Mouse (Mus musculus) spleen, adult 2 months (tissue): Measurements from ENCODE around the gene Gm20388. TPM values are rescaled to one million over a fixed set of nuclear protein-coding genes. Genes with fewer than 3 reads are reported as not detected.

Experiments
- DNase-seq, 2 experiments: peaks; one replicate each; pipeline versions ENCODE4 v3.0.0 to v3.0.0-alpha.2; 2012 to 2021; ENCODE audit warnings: low spot score in 2 of 2, low read depth in 1 of 2
- H3K27ac ChIP-seq: fragments of 200-500 bp; 2 replicates; pipeline ENCODE4 v1.5.1; 2012; ENCODE audit warnings: low read length, inconsistent platforms; ENCODE audit not compliant: insufficient read depth
- H3K27me3 ChIP-seq: fragments of 200-500 bp; 2 replicates; pipeline ENCODE4 v1.6.1; 2012; ENCODE audit warnings: mild to moderate bottlenecking, moderate library complexity, low read length, inconsistent platforms; ENCODE audit not compliant: control insufficient read depth, insufficient read depth
- H3K36me3 ChIP-seq: fragments of 200-500 bp; 2 replicates; pipeline ENCODE4 v1.6.1; 2012; ENCODE audit warnings: mild to moderate bottlenecking, low read length, inconsistent platforms; ENCODE audit not compliant: control insufficient read depth, insufficient read depth
- H3K4me1 ChIP-seq: fragments of 200-500 bp; 2 replicates; pipeline ENCODE4 v1.6.1; 2011; ENCODE audit warnings: inconsistent platforms; ENCODE audit not compliant: control insufficient read depth, insufficient read depth, insufficient read length
- H3K4me3 ChIP-seq: fragments of 200-500 bp; 2 replicates; pipeline ENCODE4 v1.5.1; 2011; ENCODE audit warnings: mild to moderate bottlenecking, inconsistent platforms; ENCODE audit not compliant: insufficient read depth, insufficient read length; ENCODE audit errors: extremely low read depth
- CTCF ChIP-seq: fragments of 200-500 bp; IDR thresholded peaks from 2 replicates; pipeline ENCODE4 v1.5.1; 2011; ENCODE audit warnings: mild to moderate bottlenecking, inconsistent platforms; ENCODE audit not compliant: insufficient read depth, insufficient read length, insufficient replicate concordance; ENCODE audit errors: extremely low read depth
- POLR2A ChIP-seq: fragments of 200-500 bp; IDR thresholded peaks from 2 replicates; pipeline ENCODE4 v1.6.1; 2011; ENCODE audit warnings: low read depth, low read length, inconsistent platforms
- WGBS: fragments of 180-500 bp; shearing (Covaris S2); methylation state at CpG from one replicate; pipeline ENCODE4 v1.1.7; 2018; 5-methylcytosine and 5-hydroxymethylcytosine counted together
- polyA plus RNA-seq: library from polyadenylated mRNA; depleted of rRNA; stranded (reverse); fragments of >200 nt; gene quantifications from 2 replicates; pipeline ENCODE4 v1.2.3, GENCODE M21; 2012

The Gm20388 gene
- polyA plus RNA-seq, 1 experiment: 26.1 TPM

- Histone ChIP-seq H3K4me1 (peaks cover 5% of the 10 kb centered on the region; the same call in 1 of the 2 replicates), H3K27me3 (no peaks in the 10 kb centered on the region), H3K36me3 (no peaks in the 10 kb centered on the region), H3K27ac (no peak overlapping the region), H3K4me3 (no peak overlapping the region)
- 62% methylated on average over 21 of the region's 21 CpGs for WGBS
- no peak for TF ChIP-seq POLR2A
- peak; percentile 36; the same call in 1 of the 2 replicates for TF ChIP-seq CTCF
- no peak for DNase-seq
Measured at GRCm38 (mm10) chr8:120288122-120288908, 377.7 kb downstream of the Gm20388 start.

- H3K36me3 ChIP-seq: no peaks in the 10 kb centered on the region
- no peaks in the 10 kb centered on the region for H3K27me3 ChIP-seq
- no peak for TF ChIP-seq POLR2A
- no peak for TF ChIP-seq CTCF
- peaks cover 5% of the 10 kb centered on the region; the same call in 1 of the 2 replicates for H3K4me1 ChIP-seq
- no peak overlapping the region for H3K4me3 ChIP-seq
- WGBS: 96% methylated on average over 7 of the region's 7 CpGs
- H3K27ac ChIP-seq: no peak overlapping the region
- DNase-seq: no peak
Measured at GRCm38 (mm10) chr8:120289191-120289590, 378.6 kb downstream of the Gm20388 start.

GRCm38 (mm10) chr8:120289698-120290181, 379.1 kb downstream of the Gm20388 start:
- 88% methylated on average over 10 of the region's 10 CpGs for WGBS
- Histone ChIP-seq H3K4me3 (no peak overlapping the region), H3K4me1 (peaks cover 4% of the 10 kb centered on the region; the same call in 1 of the 2 replicates), H3K36me3 (no peaks in the 10 kb centered on the region), H3K27me3 (no peaks in the 10 kb centered on the region), H3K27ac (no peak overlapping the region)
- no peak for DNase-seq
- TF ChIP-seq CTCF (no peak), POLR2A (no peak)

GRCm38 (mm10) chr8:120290614-120291013, 380.0 kb downstream of the Gm20388 start:
- no peak for DNase-seq
- no peak for TF ChIP-seq POLR2A
- TF ChIP-seq CTCF: no peak
- no peak overlapping the region for H3K27ac ChIP-seq

GRCm38 (mm10) chr8:120291650-120292049, 381.0 kb downstream of the Gm20388 start:
- no peak for DNase-seq
- Histone ChIP-seq H3K27me3 (no peaks in the 10 kb centered on the region), H3K36me3 (no peaks in the 10 kb centered on the region), H3K4me1 (no peaks in the 10 kb centered on the region), H3K4me3 (no peak overlapping the region), H3K27ac (no peak overlapping the region)
- TF ChIP-seq CTCF (no peak), POLR2A (no peak)
- WGBS: 93% methylated on average over 9 of the region's 9 CpGs

More at GRCm38 (mm10) chr8:120290614-120291013, 380.0 kb downstream of the Gm20388 start:
- whole genome bisulfite sequencing: 70% methylated on average over 15 of the region's 15 CpGs
- H3K27me3 ChIP-seq: no peaks in the 10 kb centered on the region
- H3K4me1 ChIP-seq: no peaks in the 10 kb centered on the region
- no peaks in the 10 kb centered on the region for H3K36me3 ChIP-seq
- H3K4me3 ChIP-seq: no peak overlapping the region

- DNase-seq: no peak
- Histone ChIP-seq H3K27me3 (no peaks in the 10 kb centered on the region), H3K4me1 (no peaks in the 10 kb centered on the region), H3K27ac (no peak overlapping the region; the same call in 1 of the 2 replicates), H3K4me3 (no peak overlapping the region), H3K36me3 (no peaks in the 10 kb centered on the region)
- TF ChIP-seq POLR2A (no peak), CTCF (no peak)
- WGBS: 65% methylated on average over 8 of the region's 8 CpGs
Measured at GRCm38 (mm10) chr8:120292316-120293107, 381.9 kb downstream of the Gm20388 start.
